Mouse (Mus musculus): ENCODE results near the gene Inpp4a. TPM values are rescaled to one million over a fixed set of nuclear protein-coding genes. Genes with fewer than 3 reads are reported as not detected.

The Inpp4a gene
- polyA plus RNA-seq, 1 experiment from 2014 or later, result 5.5 TPM

GRCm38 (mm10) chr1:37296414-37296813, 3.3 kb upstream of the Inpp4a start:
- 23% methylated on average over 1 of the region's 1 CpGs for WGBS (ENCODE audit: insufficient replicate concordance)
- no peak for ATAC-seq (ENCODE audit: low read depth)

GRCm38 (mm10) chr1:37298904-37299303, 761 bp upstream of the Inpp4a start:
- Histone ChIP-seq H3K36me3 (ENCODE audit: control insufficient read depth, insufficient read depth) (no peaks in the 10 kb centered on the region), H3K4me1 (ENCODE audit: control insufficient read depth, low read depth, low read length) (peaks cover 15% of the 10 kb centered on the region), H3K27ac (ENCODE audit: low read length) (no peak overlapping the region), H3K9ac (ENCODE audit: low read depth, low read length) (no peak overlapping the region), H3K27me3 (ENCODE audit: control insufficient read depth, insufficient read depth, low read depth, low read length) (peaks cover 3% of the 10 kb centered on the region; the same call in 1 of the 2 replicates), H3K4me3 (ENCODE audit: low read depth, low read length) (no peak overlapping the region), H3K9me3 (replicated peaks; ENCODE audit: control insufficient read depth, low read length) (no peaks in the 10 kb centered on the region), H3K4me2 (ENCODE audit: low read depth, low read length) (no peak overlapping the region)
- WGBS (ENCODE audit: insufficient replicate concordance), result 67% methylated on average over 2 of the region's 2 CpGs
- ATAC-seq (ENCODE audit: low read depth), result no peak

More at GRCm38 (mm10) chr1:37296414-37296813, 3.3 kb upstream of the Inpp4a start:
- peaks cover 15% of the 10 kb centered on the region for H3K4me1 ChIP-seq (ENCODE audit: control insufficient read depth, low read depth, low read length)
- no peak overlapping the region for H3K4me2 ChIP-seq (ENCODE audit: low read depth, low read length)
- H3K9ac ChIP-seq (ENCODE audit: low read depth, low read length), result no peak overlapping the region
- H3K27me3 ChIP-seq (ENCODE audit: control insufficient read depth, insufficient read depth, low read depth, low read length), result peaks cover 3% of the 10 kb centered on the region; the same call in 1 of the 2 replicates
- H3K27ac ChIP-seq (ENCODE audit: low read length), result no peak overlapping the region
- H3K9me3 ChIP-seq (replicated peaks; ENCODE audit: control insufficient read depth, low read length), result no peaks in the 10 kb centered on the region
- no peak overlapping the region for H3K4me3 ChIP-seq (ENCODE audit: low read depth, low read length)
- no peaks in the 10 kb centered on the region for H3K36me3 ChIP-seq (ENCODE audit: control insufficient read depth, insufficient read depth)

- peaks cover 15% of the 10 kb centered on the region for H3K4me1 ChIP-seq (ENCODE audit: control insufficient read depth, low read depth, low read length)
- H3K27me3 ChIP-seq (ENCODE audit: control insufficient read depth, insufficient read depth, low read depth, low read length), result peaks cover 3% of the 10 kb centered on the region; the same call in 1 of the 2 replicates
- no peaks in the 10 kb centered on the region for H3K9me3 ChIP-seq (replicated peaks; ENCODE audit: control insufficient read depth, low read length)
- H3K9ac ChIP-seq (ENCODE audit: low read depth, low read length), result no peak overlapping the region; the same call in 1 of the 2 replicates
- peak overlapping the region; percentile 95 for H3K4me2 ChIP-seq (ENCODE audit: low read depth, low read length)
- no peaks in the 10 kb centered on the region for H3K36me3 ChIP-seq (ENCODE audit: control insufficient read depth, insufficient read depth)
- no peak overlapping the region for H3K27ac ChIP-seq (ENCODE audit: low read length)
- 25% methylated on average over 5 of the region's 5 CpGs for WGBS (ENCODE audit: insufficient replicate concordance)
- no peak for ATAC-seq (ENCODE audit: low read depth)
- H3K4me3 ChIP-seq (ENCODE audit: low read depth, low read length), result peak overlapping the region; percentile 78
Observed at GRCm38 (mm10) chr1:37300650-37301049, 985 bp downstream of the Inpp4a start.

- no peak for ATAC-seq (ENCODE audit: low read depth)
- Histone ChIP-seq H3K4me2 (ENCODE audit: low read depth, low read length) (no peak overlapping the region), H3K9me3 (replicated peaks; ENCODE audit: control insufficient read depth, low read length) (no peaks in the 10 kb centered on the region), H3K4me3 (ENCODE audit: low read depth, low read length) (no peak overlapping the region), H3K4me1 (ENCODE audit: control insufficient read depth, low read depth, low read length) (peaks cover 15% of the 10 kb centered on the region), H3K9ac (ENCODE audit: low read depth, low read length) (no peak overlapping the region), H3K27ac (ENCODE audit: low read length) (no peak overlapping the region), H3K36me3 (ENCODE audit: control insufficient read depth, insufficient read depth) (no peaks in the 10 kb centered on the region), H3K27me3 (ENCODE audit: control insufficient read depth, insufficient read depth, low read depth, low read length) (peaks cover 3% of the 10 kb centered on the region; the same call in 1 of the 2 replicates)
- 21% methylated on average over 3 of the region's 3 CpGs for WGBS (ENCODE audit: insufficient replicate concordance)
Observed at GRCm38 (mm10) chr1:37302801-37303200, 3.1 kb downstream of the Inpp4a start.

GRCm38 (mm10) chr1:37305691-37306287, 6.1 kb downstream of the Inpp4a start:
- H3K27ac ChIP-seq (ENCODE audit: low read length), result no peak overlapping the region
- ATAC-seq (ENCODE audit: low read depth), result no peak
- no peak overlapping the region for H3K4me3 ChIP-seq (ENCODE audit: low read depth, low read length)
- WGBS (ENCODE audit: insufficient replicate concordance), result 63% methylated on average over 9 of the region's 9 CpGs
- peaks cover 2% of the 10 kb centered on the region for H3K4me1 ChIP-seq (ENCODE audit: control insufficient read depth, low read depth, low read length)
- no peak overlapping the region for H3K4me2 ChIP-seq (ENCODE audit: low read depth, low read length)
- no peak overlapping the region for H3K9ac ChIP-seq (ENCODE audit: low read depth, low read length)
- no peaks in the 10 kb centered on the region for H3K36me3 ChIP-seq (ENCODE audit: control insufficient read depth, insufficient read depth)
- H3K9me3 ChIP-seq (replicated peaks; ENCODE audit: control insufficient read depth, low read length), result no peaks in the 10 kb centered on the region
- H3K27me3 ChIP-seq (ENCODE audit: control insufficient read depth, insufficient read depth, low read depth, low read length), result no peaks in the 10 kb centered on the region; the same call in 1 of the 2 replicates

GRCm38 (mm10) chr1:37307586-37307985, 7.9 kb downstream of the Inpp4a start:
- no peak overlapping the region for H3K27ac ChIP-seq (ENCODE audit: low read length)
- no peak overlapping the region for H3K4me2 ChIP-seq (ENCODE audit: low read depth, low read length)
- H3K4me3 ChIP-seq (ENCODE audit: low read depth, low read length), result no peak overlapping the region
- H3K36me3 ChIP-seq (ENCODE audit: control insufficient read depth, insufficient read depth), result no peaks in the 10 kb centered on the region
- H3K4me1 ChIP-seq (ENCODE audit: control insufficient read depth, low read depth, low read length), result no peaks in the 10 kb centered on the region; the same call in none of the 2 replicates
- 62% methylated on average over 2 of the region's 2 CpGs for WGBS (ENCODE audit: insufficient replicate concordance)
- H3K9ac ChIP-seq (ENCODE audit: low read depth, low read length), result no peak overlapping the region
- no peaks in the 10 kb centered on the region for H3K9me3 ChIP-seq (replicated peaks; ENCODE audit: control insufficient read depth, low read length)
- no peaks in the 10 kb centered on the region for H3K27me3 ChIP-seq (ENCODE audit: control insufficient read depth, insufficient read depth, low read depth, low read length)
- ATAC-seq (ENCODE audit: low read depth), result no peak

GRCm38 (mm10) chr1:37308021-37308742, 8.5 kb downstream of the Inpp4a start:
- ATAC-seq (ENCODE audit: low read depth), result no peak
- no peaks in the 10 kb centered on the region for H3K27me3 ChIP-seq (ENCODE audit: control insufficient read depth, insufficient read depth, low read depth, low read length)
- H3K36me3 ChIP-seq (ENCODE audit: control insufficient read depth, insufficient read depth), result no peaks in the 10 kb centered on the region
- no peaks in the 10 kb centered on the region; the same call in none of the 2 replicates for H3K4me1 ChIP-seq (ENCODE audit: control insufficient read depth, low read depth, low read length)
- H3K27ac ChIP-seq (ENCODE audit: low read length), result no peak overlapping the region
- WGBS (ENCODE audit: insufficient replicate concordance), result 46% methylated on average over 8 of the region's 8 CpGs
- H3K9ac ChIP-seq (ENCODE audit: low read depth, low read length), result no peak overlapping the region
- H3K9me3 ChIP-seq (replicated peaks; ENCODE audit: control insufficient read depth, low read length), result no peaks in the 10 kb centered on the region
- H3K4me2 ChIP-seq (ENCODE audit: low read depth, low read length), result no peak overlapping the region
- no peak overlapping the region for H3K4me3 ChIP-seq (ENCODE audit: low read depth, low read length)

- no peak for ATAC-seq (ENCODE audit: low read depth)
- no peaks in the 10 kb centered on the region for H3K36me3 ChIP-seq (ENCODE audit: control insufficient read depth, insufficient read depth)
- H3K4me2 ChIP-seq (ENCODE audit: low read depth, low read length), result no peak overlapping the region
- no peaks in the 10 kb centered on the region for H3K27me3 ChIP-seq (ENCODE audit: control insufficient read depth, insufficient read depth, low read depth, low read length)
- H3K9me3 ChIP-seq (replicated peaks; ENCODE audit: control insufficient read depth, low read length), result no peaks in the 10 kb centered on the region
- H3K27ac ChIP-seq (ENCODE audit: low read length), result no peak overlapping the region
- H3K9ac ChIP-seq (ENCODE audit: low read depth, low read length), result no peak overlapping the region
- H3K4me3 ChIP-seq (ENCODE audit: low read depth, low read length), result no peak overlapping the region
- WGBS (ENCODE audit: insufficient replicate concordance), result 55% methylated on average over 3 of the region's 3 CpGs
- H3K4me1 ChIP-seq (ENCODE audit: control insufficient read depth, low read depth, low read length), result no peaks in the 10 kb centered on the region; the same call in none of the 2 replicates
Observed at GRCm38 (mm10) chr1:37308743-37309100, 9.1 kb downstream of the Inpp4a start.

GRCm38 (mm10) chr1:37309939-37310515, 10.4 kb downstream of the Inpp4a start:
- Histone ChIP-seq H3K27ac (ENCODE audit: low read length) (no peak overlapping the region), H3K4me1 (ENCODE audit: control insufficient read depth, low read depth, low read length) (peaks cover 5% of the 10 kb centered on the region), H3K4me3 (ENCODE audit: low read depth, low read length) (no peak overlapping the region), H3K36me3 (ENCODE audit: control insufficient read depth, insufficient read depth) (no peaks in the 10 kb centered on the region), H3K27me3 (ENCODE audit: control insufficient read depth, insufficient read depth, low read depth, low read length) (no peaks in the 10 kb centered on the region), H3K9ac (ENCODE audit: low read depth, low read length) (no peak overlapping the region), H3K4me2 (ENCODE audit: low read depth, low read length) (no peak overlapping the region), H3K9me3 (replicated peaks; ENCODE audit: control insufficient read depth, low read length) (no peaks in the 10 kb centered on the region)
- ATAC-seq (ENCODE audit: low read depth), result no peak
- 62% methylated on average over 4 of the region's 4 CpGs for WGBS (ENCODE audit: insufficient replicate concordance)
